ENCODE assay signal across 1 mouse cellular context in genomic region chr15:102279783-102280520, GRCm38 (mm10).
TF ChIP-seq lines count a peak whose summit lies in the region.

No protein-coding gene starts in this region.

TF ChIP-seq in MEL, 35 proteins besides CTCF, POLR2A, EP300 and RAD21:
- no peak for TF ChIP-seq SIN3A (IDR thresholded peaks at IDR 0.05; ENCODE audit: low read length)
- TF ChIP-seq ZMIZ1 (IDR thresholded peaks at IDR 0.05; ENCODE audit: low read depth, low read length): no peak
- no peak for TF ChIP-seq NRF1 (IDR thresholded peaks at IDR 0.05; ENCODE audit: insufficient read depth, low read depth, low read length, poor library complexity, severe bottlenecking)
- no peak for TF ChIP-seq KAT2A (conservative IDR thresholded peaks at IDR 0.05; ENCODE audit: low read depth, low read length)
- TF ChIP-seq ETS1 (IDR thresholded peaks at IDR 0.05; ENCODE audit: low read depth, low read length): no peak
- TF ChIP-seq TBP (IDR thresholded peaks at IDR 0.05; ENCODE audit: low read depth, low read length): no peak
- no peak for TF ChIP-seq ZNF384 (IDR thresholded peaks at IDR 0.05; ENCODE audit: low read depth, low read length)
- no peak for TF ChIP-seq ZC3H11A (IDR thresholded peaks at IDR 0.05; ENCODE audit: low read depth, low read length)
- TF ChIP-seq USF1 (IDR thresholded peaks at IDR 0.05; ENCODE audit: low read depth, low read length): no peak
- no peak for TF ChIP-seq GABPA (IDR thresholded peaks at IDR 0.05; ENCODE audit: low read depth, low read length)
- TF ChIP-seq BHLHE40 (IDR thresholded peaks at IDR 0.05; ENCODE audit: borderline replicate concordance, low read depth, low read length): no peak
- TF ChIP-seq SMC3 (IDR thresholded peaks at IDR 0.05; ENCODE audit: low read depth, low read length): no peak
- no peak for TF ChIP-seq CHD1 (IDR thresholded peaks at IDR 0.05; ENCODE audit: low read depth, low read length)
- no peak for TF ChIP-seq JUND (IDR thresholded peaks at IDR 0.05; ENCODE audit: low read depth, low read length)
- no peak for TF ChIP-seq E2F4 (IDR thresholded peaks at IDR 0.05; ENCODE audit: borderline replicate concordance, low read depth, low read length)
